Mouse (Mus musculus) MEL (cell line): ENCODE data around the gene Ap4b1.

ENCODE experiments used
- BHLHE40 ChIP-seq: IDR thresholded peaks from 2 replicates; pipeline ENCODE4 v1.6.1; 2012; ENCODE audit warnings: low read depth, mild to moderate bottlenecking, inconsistent platforms, low read length, improper control_type of control experiment, borderline replicate concordance
- TCF12 ChIP-seq: IDR thresholded peaks from 2 replicates; pipeline ENCODE4 v1.6.1; 2014; ENCODE audit warnings: low read depth, mild to moderate bottlenecking, inconsistent platforms, low read length, improper control_type of control experiment, moderate library complexity
- UBTF ChIP-seq: IDR thresholded peaks from 2 replicates; pipeline ENCODE4 v1.6.1; 2012; ENCODE audit warnings: low read depth, mild to moderate bottlenecking, inconsistent platforms, low read length, improper control_type of control experiment, moderate library complexity, borderline replicate concordance; ENCODE audit not compliant: insufficient read depth

DNA sequence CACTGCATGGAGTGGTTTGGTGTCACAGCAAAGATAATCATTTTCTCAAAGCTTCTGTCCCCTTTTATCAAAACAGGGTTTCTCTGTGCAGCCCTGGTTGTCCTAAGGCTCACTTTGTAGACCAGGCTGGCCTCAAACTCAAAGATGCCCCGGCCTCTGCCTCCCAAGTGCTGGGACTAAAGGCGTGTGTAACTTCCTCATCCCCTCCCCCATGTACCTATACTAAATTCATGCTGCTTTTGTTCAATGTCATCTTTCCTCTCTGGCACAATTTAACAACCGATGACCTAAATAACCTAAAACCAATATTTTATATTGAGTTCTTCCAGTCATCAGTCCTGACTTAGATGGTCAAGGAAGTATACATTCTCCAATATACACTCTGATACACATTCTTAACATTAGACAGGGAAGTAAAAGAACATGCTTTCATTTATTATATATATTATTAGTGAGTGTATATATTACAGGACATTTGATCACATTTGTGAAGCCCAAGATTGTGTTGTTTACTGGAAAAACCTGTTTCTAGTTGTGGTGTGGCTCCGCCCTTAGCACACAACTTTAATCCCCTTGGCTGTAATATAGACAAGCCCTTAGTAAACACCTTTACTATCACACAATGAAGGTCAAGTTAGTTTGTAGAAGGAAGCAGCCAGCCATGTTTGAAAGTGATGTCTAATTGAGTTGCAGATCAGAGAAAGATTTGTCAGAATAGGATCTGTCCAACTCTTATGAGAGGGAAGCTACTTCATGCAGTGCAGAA, 26.3 kb upstream of the Ap4b1 start:
- TF ChIP-seq UBTF (no peak), BHLHE40 (no peak), TCF12 (no peak)
